Mouse (Mus musculus) splenic B cell, adult 2 months (primary cell): Measurements from ENCODE around the gene Ovca2.
A peak's percentile ranks its signal among the peaks of the same experiment; 100 is the strongest.

Experiments
- DNase-seq: peaks from one replicate; pipeline ENCODE4 v3.0.0-alpha.2; 2011; ENCODE audit warnings: low read depth, low spot score
- H3K27me3 ChIP-seq: 2 replicates; pipeline ENCODE4 v1.6.1; 2012; ENCODE audit warnings: mild to moderate bottlenecking, low read length, moderate library complexity, mixed read lengths; ENCODE audit not compliant: control insufficient read depth, poor library complexity, insufficient read depth, severe bottlenecking
- H3K36me3 ChIP-seq: 2 replicates; pipeline ENCODE4 v1.6.1; 2012; ENCODE audit warnings: mild to moderate bottlenecking, low read length, moderate library complexity, mixed read lengths; ENCODE audit not compliant: control insufficient read depth, poor library complexity, insufficient read depth, severe bottlenecking

The Ovca2 gene

DNA sequence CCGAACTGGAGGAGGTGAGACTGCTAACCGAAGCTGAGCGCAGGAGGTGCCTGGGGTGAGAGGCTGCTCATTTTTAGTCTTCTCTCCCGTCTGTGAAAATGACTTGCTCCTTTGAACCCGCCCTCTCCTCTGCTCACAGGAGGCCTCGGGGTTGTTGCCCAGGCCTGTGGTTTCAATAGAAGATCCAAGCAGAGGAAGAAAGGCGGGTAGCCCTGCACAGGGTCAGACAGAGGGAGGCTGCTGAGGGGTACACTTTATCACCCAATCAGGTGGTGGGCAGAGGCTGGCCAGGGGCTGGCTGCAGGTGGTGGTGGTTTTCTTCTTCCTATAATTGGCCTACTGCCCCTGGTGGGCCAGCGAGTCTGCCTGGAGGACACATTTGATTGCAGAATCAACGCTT, 25.8 kb upstream of the Ovca2 start:
- DNase-seq, result no peak
- Histone ChIP-seq H3K36me3 (no peaks in the 10 kb centered on the region), H3K27me3 (no peaks in the 10 kb centered on the region)

- H3K36me3 ChIP-seq, result no peaks in the 10 kb centered on the region
- H3K27me3 ChIP-seq, result no peaks in the 10 kb centered on the region
- no peak for DNase-seq
Observed at GRCm38 (mm10) chr11:75203926-75204325, 25.3 kb upstream of the Ovca2 start.

DNA sequence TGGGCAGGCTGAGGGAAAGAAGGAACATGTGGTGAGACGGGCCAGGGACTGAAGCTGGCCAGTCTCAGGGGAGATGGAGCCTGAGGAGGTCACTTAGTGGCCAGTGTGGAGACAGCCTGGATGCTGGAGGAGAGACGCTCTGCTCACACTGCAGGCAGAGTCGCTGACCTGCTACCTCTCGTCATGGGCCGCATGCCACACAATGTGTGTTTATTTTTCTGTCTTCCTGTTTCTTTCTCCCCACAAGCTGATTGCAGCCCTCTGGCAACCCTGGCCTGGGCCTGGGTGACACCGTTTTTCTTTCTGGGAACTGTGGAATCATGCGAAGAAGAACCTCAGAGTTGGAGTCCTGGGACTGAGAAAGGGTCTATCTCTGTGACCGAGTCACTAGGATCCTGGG, 23.1 kb upstream of the Ovca2 start:
- no peaks in the 10 kb centered on the region for H3K27me3 ChIP-seq
- DNase-seq, result no peak

DNA sequence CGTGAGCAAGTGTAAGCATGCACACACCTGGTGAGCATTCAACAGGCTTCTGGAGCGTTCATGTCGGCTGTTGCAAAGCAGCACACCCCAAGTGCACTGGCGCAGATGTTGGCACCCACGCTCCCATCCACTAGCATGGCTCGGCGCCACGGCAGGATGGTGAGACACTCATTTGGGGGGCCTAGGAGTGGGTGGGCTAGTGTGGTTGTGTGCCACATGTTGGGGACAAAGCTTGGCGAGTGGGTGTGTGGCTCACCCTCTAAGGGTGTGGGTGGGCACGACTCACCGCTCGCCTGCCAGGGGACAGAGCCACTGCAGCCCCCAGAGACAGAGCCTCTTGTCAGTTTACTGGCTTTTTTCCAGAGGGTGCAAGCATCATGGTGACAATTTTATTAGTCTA, 22.3 kb upstream of the Ovca2 start:
- no peak for DNase-seq
- H3K36me3 ChIP-seq, result no peaks in the 10 kb centered on the region
- no peaks in the 10 kb centered on the region for H3K27me3 ChIP-seq

More for the DNA sequence above, 23.1 kb upstream of the Ovca2 start:
- no peaks in the 10 kb centered on the region for H3K36me3 ChIP-seq

GRCm38 (mm10) chr11:75199951-75200350, 21.3 kb upstream of the Ovca2 start:
- Histone ChIP-seq H3K27me3 (no peaks in the 10 kb centered on the region), H3K36me3 (no peaks in the 10 kb centered on the region)
- no peak for DNase-seq

- DNase-seq, result no peak
- H3K36me3 ChIP-seq, result no peaks in the 10 kb centered on the region
- 0 out of 2 replicates have a peak, but pooled peaks cover 2% of the 10 kb centered on the region for H3K27me3 ChIP-seq
Observed at GRCm38 (mm10) chr11:75198792-75199191, 20.2 kb upstream of the Ovca2 start.

DNA sequence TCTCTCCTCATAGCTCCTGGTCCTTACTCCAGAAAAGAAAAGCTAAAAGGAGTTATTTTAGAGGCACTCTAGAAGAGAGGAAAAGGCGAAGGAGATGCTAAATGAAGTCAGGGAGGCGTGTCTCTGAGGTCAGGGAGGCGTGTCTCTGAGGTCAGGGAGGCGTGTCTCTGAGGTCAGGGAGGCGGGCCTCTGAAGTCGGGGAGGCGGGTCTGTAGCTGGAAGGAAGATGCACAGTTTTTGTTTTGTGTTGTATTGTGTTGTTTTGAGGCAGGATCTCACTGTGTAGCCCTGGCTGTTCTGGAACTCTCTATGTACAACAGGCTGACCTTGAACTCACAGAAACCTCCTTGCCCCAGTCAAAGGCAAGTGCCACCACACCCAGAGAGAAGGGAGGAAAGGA, 19.3 kb upstream of the Ovca2 start:
- H3K36me3 ChIP-seq, result no peaks in the 10 kb centered on the region
- peak; percentile 26 for DNase-seq
- H3K27me3 ChIP-seq, result 0 out of 2 replicates have a peak, but pooled peaks cover 2% of the 10 kb centered on the region

GRCm38 (mm10) chr11:75196131-75196530, 17.5 kb upstream of the Ovca2 start:
- Histone ChIP-seq H3K36me3 (no peaks in the 10 kb centered on the region), H3K27me3 (0 out of 2 replicates have a peak, but pooled peaks cover 2% of the 10 kb centered on the region)
- DNase-seq, result no peak

GRCm38 (mm10) chr11:75194850-75195461, 16.3 kb upstream of the Ovca2 start:
- peak; percentile 84 for DNase-seq
- H3K36me3 ChIP-seq, result no peaks in the 10 kb centered on the region

DNA sequence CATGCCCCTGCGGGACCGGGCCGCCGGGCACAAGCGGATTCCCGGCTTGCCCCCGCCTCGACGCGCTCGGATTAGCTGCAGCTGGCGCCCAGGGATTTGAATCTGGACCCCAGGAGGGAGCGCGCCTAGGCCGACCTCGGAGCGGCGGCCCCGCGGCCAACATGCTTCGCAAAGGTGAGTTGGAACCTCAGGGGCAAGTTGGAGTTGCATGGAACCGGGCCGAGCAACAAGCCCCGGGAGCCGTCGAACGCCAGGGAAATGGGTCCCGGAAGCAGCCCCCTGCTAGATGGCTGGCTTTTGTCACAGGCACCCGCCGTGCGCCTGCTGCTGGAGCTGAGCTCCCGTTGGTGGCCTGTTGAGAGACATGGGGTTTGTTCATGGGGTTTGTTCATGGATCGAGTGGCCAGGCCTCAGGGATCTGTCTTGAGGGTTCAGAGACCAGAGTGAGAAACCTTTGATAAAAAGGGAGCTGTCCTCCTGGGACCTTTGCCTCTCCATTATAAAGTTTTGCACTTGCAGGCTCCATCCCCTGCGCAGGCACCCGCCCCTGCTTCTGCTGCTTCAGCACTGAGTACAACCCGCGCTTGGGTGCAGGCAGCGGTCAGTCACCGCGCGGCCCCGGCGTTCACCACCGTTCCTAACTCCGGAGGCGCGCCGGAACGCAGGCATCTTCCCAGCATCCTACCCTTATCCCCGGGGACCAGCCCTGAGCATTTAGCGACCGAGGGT, 15.7 kb upstream of the Ovca2 start:
- Histone ChIP-seq H3K36me3 (no peaks in the 10 kb centered on the region), H3K27me3 (0 out of 2 replicates have a peak, but pooled peaks cover 2% of the 10 kb centered on the region)
- no peak for DNase-seq

More at GRCm38 (mm10) chr11:75194850-75195461, 16.3 kb upstream of the Ovca2 start:
- H3K27me3 ChIP-seq, result 0 out of 2 replicates have a peak, but pooled peaks cover 2% of the 10 kb centered on the region

DNA sequence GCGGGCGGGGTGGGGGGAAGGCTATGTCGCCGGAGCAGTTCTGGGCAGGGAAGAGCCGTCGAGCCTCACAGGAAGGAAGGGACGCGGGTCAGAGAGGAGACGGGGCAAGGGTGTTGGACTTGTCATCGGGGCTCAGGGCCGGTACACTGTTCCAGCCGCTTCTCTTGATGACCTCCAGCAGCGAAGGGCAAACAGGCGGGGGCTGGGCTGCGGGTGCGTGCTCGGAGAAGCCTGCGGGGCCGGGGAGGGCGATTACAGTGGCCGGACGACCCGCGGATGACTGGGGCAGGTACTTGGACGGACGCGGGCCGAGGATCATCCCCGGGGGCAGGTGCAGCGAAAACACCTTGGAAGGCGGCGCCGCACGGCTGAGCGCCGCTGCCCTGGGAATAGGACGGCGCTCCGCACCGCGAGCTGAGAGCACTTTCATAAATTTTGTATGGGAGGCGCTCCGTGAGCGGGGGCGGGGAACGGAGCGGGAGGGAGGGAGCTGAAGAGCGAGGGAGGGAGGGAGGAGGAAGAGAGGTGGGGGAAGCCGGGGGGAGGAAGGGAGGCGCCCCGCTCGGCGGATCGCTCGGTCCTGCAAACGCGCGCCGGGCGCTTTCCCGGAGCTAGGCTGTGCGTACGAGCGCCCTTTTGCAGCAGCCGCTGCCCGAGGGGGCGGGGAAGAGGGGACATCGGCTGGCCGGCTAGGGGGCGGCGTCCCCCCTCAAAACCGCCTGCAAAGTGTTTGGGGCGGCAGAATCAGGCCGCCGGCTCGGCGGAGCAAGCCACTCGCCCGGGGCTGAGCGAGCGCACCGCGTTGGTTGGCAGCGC, 14.8 kb upstream of the Ovca2 start, which contains the start of gene Rtn4rl1:
Gene Rtn4rl1 (plus strand): TSS at position 528 of the 816 bp plus-strand sequence.
- Histone ChIP-seq H3K36me3 (no peaks in the 10 kb centered on the region), H3K27me3 (0 out of 2 replicates have a peak, but pooled peaks cover 2% of the 10 kb centered on the region)
- peak; percentile 70 for DNase-seq

DNA sequence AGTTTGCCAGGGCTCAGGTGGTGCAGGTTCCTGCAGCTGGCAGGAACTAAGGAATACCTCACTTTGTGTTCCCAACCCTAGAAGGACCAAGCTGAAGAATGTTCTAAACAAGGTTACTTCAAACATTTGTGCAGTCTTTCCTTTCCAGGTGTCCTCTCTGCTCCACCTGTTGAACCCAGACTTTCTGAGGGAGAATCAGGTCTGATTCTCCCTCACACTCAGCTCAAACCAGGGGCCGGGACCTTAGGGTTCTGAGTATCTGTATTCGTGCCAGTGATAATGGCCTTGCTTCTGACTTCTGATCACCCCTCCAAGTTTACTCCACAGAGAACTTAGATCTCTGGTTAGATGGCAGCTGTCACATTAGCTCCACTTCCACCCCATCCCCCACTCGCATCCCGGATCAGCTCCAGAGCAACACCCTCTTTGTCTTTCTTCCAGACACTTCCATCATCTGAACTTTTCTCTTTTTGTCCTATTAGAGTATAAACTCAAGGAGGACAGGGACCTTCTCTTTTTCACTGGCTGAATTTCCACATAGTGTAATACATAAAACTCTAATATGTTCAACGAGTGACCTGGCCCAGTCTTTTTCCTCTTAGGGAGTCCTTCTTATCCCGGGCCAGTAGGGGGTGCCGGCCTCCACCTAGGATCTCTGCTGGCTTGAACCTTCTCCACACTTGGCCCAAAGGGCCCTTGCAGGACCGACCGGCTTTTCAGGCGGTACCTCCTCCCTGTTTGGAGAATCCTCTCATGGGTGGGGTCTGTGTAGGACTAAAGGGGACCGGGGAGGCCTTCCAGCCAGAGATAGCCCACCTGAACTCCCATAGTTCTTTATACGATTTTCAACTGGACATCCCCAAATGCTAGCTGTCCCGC, 13.9 kb upstream of the Ovca2 start:
- Histone ChIP-seq H3K27me3 (0 out of 2 replicates have a peak, but pooled peaks cover 2% of the 10 kb centered on the region), H3K36me3 (no peaks in the 10 kb centered on the region)
- peak; percentile 80 for DNase-seq

DNA sequence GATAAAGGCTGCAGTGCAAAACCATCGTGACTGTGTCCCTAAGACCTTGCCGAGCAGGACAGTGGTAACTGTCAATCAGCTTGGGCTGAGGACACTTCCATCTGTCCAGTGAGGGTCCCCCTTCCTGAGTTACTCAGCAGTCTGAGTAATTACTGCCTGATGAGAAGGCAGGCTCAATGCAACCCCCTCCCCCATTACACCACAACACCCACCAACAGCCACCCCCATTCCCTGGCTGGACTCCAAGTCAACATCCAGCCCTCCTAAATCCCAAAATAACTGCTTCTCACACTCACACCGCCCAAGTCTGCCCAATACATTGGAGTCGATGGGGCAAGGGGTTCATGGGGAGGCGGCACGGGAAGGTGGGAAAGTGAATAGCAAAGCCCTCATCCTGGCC, 13.2 kb upstream of the Ovca2 start:
- Histone ChIP-seq H3K27me3 (0 out of 2 replicates have a peak, but pooled peaks cover 2% of the 10 kb centered on the region), H3K36me3 (no peaks in the 10 kb centered on the region)
- no peak for DNase-seq

GRCm38 (mm10) chr11:75190905-75191441, 12.3 kb upstream of the Ovca2 start, which contains the start of gene Dph1:
Dph1 (minus strand) TSS chr11:75191241.
- Histone ChIP-seq H3K36me3 (no peaks in the 10 kb centered on the region), H3K27me3 (0 out of 2 replicates have a peak, but pooled peaks cover 2% of the 10 kb centered on the region)
- DNase-seq, result no peak
